Mouse (Mus musculus) myocyte (in vitro differentiated cells): ENCODE data around the gene Ccdc160. TPM values are rescaled to one million over a fixed set of nuclear protein-coding genes. Genes with fewer than 3 reads are reported as not detected.

Experiments
- H3K27me3 ChIP-seq: one replicate; pipeline ENCODE4 v1.6.1; 2011; ENCODE audit not compliant: control insufficient read depth, insufficient read depth, insufficient read length
- H3K36me3 ChIP-seq: one replicate; pipeline ENCODE4 v1.6.1; 2011; ENCODE audit not compliant: control insufficient read depth, insufficient read depth
- H3K4me2 ChIP-seq: one replicate; pipeline ENCODE4 v1.6.1; 2011; ENCODE audit warnings: low read depth, control low read depth
- H3K4me3 ChIP-seq: one replicate; pipeline ENCODE4 v1.5.1; 2011; ENCODE audit warnings: mild to moderate bottlenecking, control low read depth, moderate library complexity
- H3K79me2 ChIP-seq: one replicate; pipeline ENCODE4 v1.6.1; 2011; ENCODE audit not compliant: control insufficient read depth, insufficient read depth
- H3ac ChIP-seq: one replicate; pipeline ENCODE4 v1.6.1; 2011; ENCODE audit not compliant: control insufficient read depth, insufficient read length
- CEBPB ChIP-seq: IDR thresholded peaks from 2 replicates; pipeline ENCODE4 v1.6.1; 2011; ENCODE audit warnings: mild to moderate bottlenecking, moderate library complexity; ENCODE audit not compliant: poor library complexity, insufficient read depth, severe bottlenecking
- E2F4 ChIP-seq: IDR thresholded peaks from one replicate; pipeline ENCODE4 v1.6.1; 2011; ENCODE audit warnings: mild to moderate bottlenecking, control low read depth, moderate library complexity; ENCODE audit not compliant: insufficient read depth
- MAX ChIP-seq: IDR thresholded peaks from one replicate; pipeline ENCODE4 v1.6.1; 2011; ENCODE audit warnings: low read depth, mild to moderate bottlenecking, control low read depth
- MYOD1 ChIP-seq, 3 experiments: IDR thresholded peaks; one replicate each; pipeline ENCODE4 v1.6.1; 2011; ENCODE audit warnings: control low read depth in 2 of 3, low read depth in 2 of 3, mild to moderate bottlenecking in 2 of 3, moderate library complexity in 1 of 3; ENCODE audit not compliant: insufficient read length in 2 of 3, control insufficient read depth in 1 of 3
- MYOG ChIP-seq, 3 experiments: IDR thresholded peaks; one replicate each; pipeline ENCODE4 v1.6.1; 2011; ENCODE audit warnings: control low read depth in 2 of 3, low read depth in 2 of 3, mild to moderate bottlenecking in 2 of 3; ENCODE audit not compliant: insufficient read length in 2 of 3, control insufficient read depth in 1 of 3, insufficient read depth in 1 of 3
- POLR2A ChIP-seq: IDR thresholded peaks from one replicate; pipeline ENCODE4 v1.6.1; 2011; ENCODE audit warnings: low read depth, mild to moderate bottlenecking, control low read depth, moderate library complexity; ENCODE audit not compliant: insufficient read length
- POLR2AphosphoS2 ChIP-seq: IDR thresholded peaks from one replicate; pipeline ENCODE4 v1.6.1; 2011; ENCODE audit warnings: low read depth, control low read depth; ENCODE audit not compliant: insufficient read length
- REST ChIP-seq: IDR thresholded peaks from one replicate; pipeline ENCODE4 v1.6.1; 2011; ENCODE audit warnings: mild to moderate bottlenecking, control low read depth, moderate library complexity; ENCODE audit not compliant: insufficient read depth, insufficient read length
- SRF ChIP-seq: IDR thresholded peaks from one replicate; pipeline ENCODE4 v1.6.1; 2011; ENCODE audit warnings: low read depth; ENCODE audit not compliant: control insufficient read depth, insufficient read length
- TCF12 ChIP-seq: IDR thresholded peaks from one replicate; pipeline ENCODE4 v1.6.1; 2011; ENCODE audit warnings: mild to moderate bottlenecking, control low read depth; ENCODE audit not compliant: poor library complexity, insufficient read depth, severe bottlenecking
- TCF3 ChIP-seq: IDR thresholded peaks from one replicate; pipeline ENCODE4 v1.6.1; 2011; ENCODE audit warnings: low read depth, control low read depth; ENCODE audit not compliant: insufficient read length
- USF1 ChIP-seq: IDR thresholded peaks from one replicate; pipeline ENCODE4 v1.6.1; 2011; ENCODE audit warnings: low read depth, mild to moderate bottlenecking, control low read depth, moderate library complexity
- polyA plus RNA-seq: library from polyadenylated mRNA; unstranded; fragments of >200 nt; fragmentation: generic; extraction: Trizol; gene quantifications from one replicate; pipeline ENCODE4 v1.2.1, GENCODE M21; 2012; ENCODE audit warnings: missing spikeins

The Ccdc160 gene
- polyA plus RNA-seq, 1 experiment: not detected

DNA sequence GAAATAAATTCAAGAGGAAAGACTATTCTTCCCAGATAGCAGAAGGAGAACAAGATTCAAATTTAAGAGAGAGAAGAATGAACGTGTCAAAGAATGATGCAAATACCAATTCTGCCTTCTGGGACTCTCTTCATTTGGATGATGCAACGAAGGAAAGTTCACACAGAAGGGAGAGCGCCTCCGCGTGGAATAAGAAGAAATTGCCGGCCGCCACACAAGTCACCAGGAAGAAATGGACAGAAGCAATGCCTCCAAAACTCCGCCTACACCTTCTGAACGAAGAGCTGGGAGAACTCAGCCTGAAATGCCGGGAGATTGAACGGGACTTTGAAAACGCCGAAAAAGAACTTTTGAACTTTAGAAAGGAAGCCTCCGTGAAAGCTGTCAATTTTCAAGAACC lies 7.3 kb downstream of the Ccdc160 start:
- H3K4me3 ChIP-seq: no peak overlapping the region
- H3K27me3 ChIP-seq: no peaks in the 10 kb centered on the region
- H3K4me2 ChIP-seq: no peak overlapping the region
- no peaks in the 10 kb centered on the region for H3K79me2 ChIP-seq
- TF ChIP-seq POLR2A (no peak), CEBPB (no peak), MAX (no peak), TCF3 (no peak), E2F4 (no peak), MYOG (IDR thresholded peaks at IDR 0.05; ENCODE audit: control insufficient read depth in 1 of 3, insufficient read depth in 1 of 3, insufficient read length in 2 of 3, low read depth in 2 of 3) (no peak), USF1 (no peak), MYOD1 (IDR thresholded peaks at IDR 0.05; ENCODE audit: control insufficient read depth in 1 of 3, insufficient read length in 2 of 3, low read depth in 2 of 3) (no peak), REST (no peak), SRF (no peak), POLR2AphosphoS2 (no peak), TCF12 (no peak)
- H3ac ChIP-seq: no peak overlapping the region
- H3K36me3 ChIP-seq: no peaks in the 10 kb centered on the region

DNA sequence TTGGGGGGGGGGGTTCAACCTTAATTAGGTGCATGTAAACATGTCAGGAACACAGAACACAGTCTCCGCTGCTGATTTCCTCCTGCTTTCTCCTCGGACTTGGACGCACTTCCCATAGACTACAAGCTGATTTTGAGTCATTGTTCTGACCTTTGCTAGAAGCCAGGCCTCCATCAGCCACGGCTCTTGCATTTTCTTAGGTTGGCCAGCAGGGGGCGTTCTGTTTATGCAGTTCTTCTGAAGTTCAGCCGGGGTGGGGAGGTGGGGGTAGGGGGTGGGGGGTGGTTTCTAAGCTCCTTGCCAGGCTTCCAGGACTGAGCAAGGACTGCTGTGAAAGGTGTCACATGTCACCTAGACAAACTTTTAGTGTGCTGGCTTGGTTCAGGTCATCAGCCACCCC lies 8.6 kb downstream of the Ccdc160 start:
- H3K4me2 ChIP-seq: no peak overlapping the region
- no peak for TF ChIP-seq TCF12
- no peak for TF ChIP-seq MYOG (IDR thresholded peaks at IDR 0.05; ENCODE audit: control insufficient read depth in 1 of 3, insufficient read depth in 1 of 3, insufficient read length in 2 of 3, low read depth in 2 of 3)
- TF ChIP-seq MAX: no peak
- TF ChIP-seq SRF: no peak
- TF ChIP-seq REST: no peak
- TF ChIP-seq MYOD1 (IDR thresholded peaks at IDR 0.05; ENCODE audit: control insufficient read depth in 1 of 3, insufficient read length in 2 of 3, low read depth in 2 of 3): no peak
- no peak for TF ChIP-seq TCF3
- no peak for TF ChIP-seq POLR2AphosphoS2
- TF ChIP-seq POLR2A: no peak
- TF ChIP-seq E2F4: no peak
- TF ChIP-seq USF1: no peak
- no peak for TF ChIP-seq CEBPB
- no peaks in the 10 kb centered on the region for H3K27me3 ChIP-seq
- no peaks in the 10 kb centered on the region for H3K36me3 ChIP-seq
- no peaks in the 10 kb centered on the region for H3K79me2 ChIP-seq
- no peak overlapping the region for H3ac ChIP-seq
- H3K4me3 ChIP-seq: no peak overlapping the region

- H3K36me3 ChIP-seq: no peaks in the 10 kb centered on the region
- no peak overlapping the region for H3ac ChIP-seq
- no peaks in the 10 kb centered on the region for H3K27me3 ChIP-seq
- no peak for TF ChIP-seq CEBPB
- no peak for TF ChIP-seq TCF12
- TF ChIP-seq MYOD1 (IDR thresholded peaks at IDR 0.05; ENCODE audit: control insufficient read depth in 1 of 3, insufficient read length in 2 of 3, low read depth in 2 of 3): no peak
- no peak for TF ChIP-seq TCF3
- TF ChIP-seq MAX: no peak
- no peak for TF ChIP-seq USF1
- TF ChIP-seq MYOG (IDR thresholded peaks at IDR 0.05; ENCODE audit: control insufficient read depth in 1 of 3, insufficient read depth in 1 of 3, insufficient read length in 2 of 3, low read depth in 2 of 3): no peak
- TF ChIP-seq REST: no peak
- TF ChIP-seq POLR2A: no peak
- TF ChIP-seq E2F4: no peak
- no peak for TF ChIP-seq SRF
- no peak for TF ChIP-seq POLR2AphosphoS2
- H3K4me3 ChIP-seq: no peak overlapping the region
- no peaks in the 10 kb centered on the region for H3K79me2 ChIP-seq
- H3K4me2 ChIP-seq: no peak overlapping the region
These were observed 28.3 kb downstream of the Ccdc160 start for GRCm38 (mm10) chrX:52819338-52819737.

Other genes starting within 250 kb of the Ccdc160 start
- not detected for gene Gpc3, start 177.2 kb upstream of the Ccdc160 start, polyA plus RNA-seq
- gene Phf6, start 121.1 kb downstream of the Ccdc160 start, polyA plus RNA-seq: 4.2 TPM
- gene Hprt, start 196.9 kb downstream of the Ccdc160 start, polyA plus RNA-seq: 63.6 TPM